Mouse (Mus musculus): ENCODE data around the gene Wdfy1.

Gene Wdfy1

DNA sequence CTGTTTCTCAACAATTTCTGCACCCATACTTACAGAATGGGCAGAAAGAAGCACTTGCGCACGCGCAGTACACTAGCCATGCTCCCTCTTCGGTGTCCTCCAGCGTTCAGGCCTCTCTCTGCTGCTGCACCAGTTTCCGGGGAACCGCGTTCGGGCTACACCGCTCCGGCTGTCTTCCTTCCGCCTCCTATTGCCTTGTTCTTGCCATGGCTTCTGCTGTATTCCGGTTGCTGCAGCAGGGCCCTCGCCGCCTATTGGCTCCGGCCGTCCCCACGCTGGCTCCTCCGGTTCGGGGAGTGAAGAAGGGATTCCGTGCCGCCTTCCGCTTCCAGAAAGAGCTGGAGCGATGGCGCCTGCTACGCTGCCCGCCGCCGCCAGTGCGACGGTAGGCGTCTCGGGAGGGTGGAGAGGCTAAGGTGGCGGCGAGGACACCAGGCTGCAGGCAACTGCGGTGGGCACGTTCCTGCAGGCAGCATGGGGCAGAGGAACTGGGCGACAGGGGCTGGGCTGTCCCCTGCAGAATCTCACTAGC, at the start of gene Wdfy1, which contains the start of gene Mrpl44:
Wdfy1 (minus strand) TSS at position 217 of the 532 bp plus-strand sequence.
Mrpl44 (plus strand) TSS at position 92 of the 532 bp plus-strand sequence.
- DNase-seq (ENCODE audit: low read depth, low spot score) = peak; percentile 96

DNA sequence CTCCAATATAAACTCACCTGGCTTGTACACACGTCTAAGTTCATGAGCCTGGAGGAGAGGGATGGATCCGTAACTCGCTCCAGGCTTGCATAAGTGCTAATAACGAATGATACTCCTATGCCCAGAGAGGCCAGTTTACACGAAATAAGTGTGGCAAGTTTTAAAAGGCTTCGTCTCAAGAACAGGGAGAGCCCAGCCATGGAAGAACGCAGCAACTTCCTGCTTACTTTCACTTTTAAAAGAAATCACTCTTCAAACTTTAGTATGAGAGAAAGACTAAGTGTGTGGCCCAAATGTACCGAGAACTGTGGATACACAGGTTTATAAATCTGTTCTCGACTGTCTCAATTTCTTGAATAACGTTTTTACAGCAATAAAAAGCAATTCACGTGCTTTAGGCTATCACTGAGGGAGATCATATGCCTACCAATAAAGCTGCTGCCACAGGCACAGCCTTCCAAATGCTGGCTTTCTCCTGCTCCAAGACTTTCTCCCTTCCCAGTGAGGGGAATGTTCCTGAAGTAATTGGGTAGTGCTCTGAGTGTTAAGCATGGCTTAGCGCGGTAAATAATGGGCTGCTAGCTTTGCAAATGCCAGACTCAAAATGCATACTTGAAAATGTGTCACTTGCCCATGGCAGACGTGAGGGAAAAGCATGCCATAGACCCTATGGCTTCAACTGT, 48.1 kb upstream of the Wdfy1 start:
- peak; percentile 23 for DNase-seq (ENCODE audit: low read depth, low spot score)

DNA sequence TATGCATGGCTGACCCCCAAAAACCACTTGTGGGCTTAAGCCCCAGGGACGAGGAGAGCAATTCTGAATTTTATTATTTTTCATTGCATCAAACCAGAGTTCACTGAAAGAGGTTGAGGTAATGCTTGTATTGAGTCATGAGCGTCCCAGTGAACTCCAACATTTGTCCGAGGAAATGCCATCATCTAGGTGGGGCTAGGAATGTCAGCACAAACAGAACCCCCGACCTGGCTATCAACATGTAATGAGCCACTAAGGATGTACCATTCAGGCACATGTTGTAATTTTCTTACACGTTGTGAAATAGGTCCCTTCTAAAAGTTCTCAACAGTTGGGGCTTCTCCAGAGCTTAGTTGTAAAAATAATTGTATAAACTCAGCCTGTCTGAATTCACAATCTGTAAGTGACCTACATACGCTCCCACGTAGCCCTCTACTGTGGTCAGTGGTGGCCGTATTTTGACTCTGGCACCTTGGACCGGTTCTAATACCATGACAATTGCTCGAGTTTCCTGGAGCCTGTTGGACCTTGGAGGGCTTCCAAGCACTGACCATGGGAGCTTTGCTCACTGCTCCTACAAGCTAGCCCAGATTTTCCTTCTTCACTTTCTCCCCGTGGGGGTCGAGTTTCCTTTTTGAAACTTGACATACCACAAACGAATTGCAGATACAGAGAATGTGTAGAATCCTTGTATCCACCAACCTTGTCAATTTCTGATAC, 47.0 kb upstream of the Wdfy1 start:
- DNase-seq (ENCODE audit: low read depth, low spot score) = no peak

DNA sequence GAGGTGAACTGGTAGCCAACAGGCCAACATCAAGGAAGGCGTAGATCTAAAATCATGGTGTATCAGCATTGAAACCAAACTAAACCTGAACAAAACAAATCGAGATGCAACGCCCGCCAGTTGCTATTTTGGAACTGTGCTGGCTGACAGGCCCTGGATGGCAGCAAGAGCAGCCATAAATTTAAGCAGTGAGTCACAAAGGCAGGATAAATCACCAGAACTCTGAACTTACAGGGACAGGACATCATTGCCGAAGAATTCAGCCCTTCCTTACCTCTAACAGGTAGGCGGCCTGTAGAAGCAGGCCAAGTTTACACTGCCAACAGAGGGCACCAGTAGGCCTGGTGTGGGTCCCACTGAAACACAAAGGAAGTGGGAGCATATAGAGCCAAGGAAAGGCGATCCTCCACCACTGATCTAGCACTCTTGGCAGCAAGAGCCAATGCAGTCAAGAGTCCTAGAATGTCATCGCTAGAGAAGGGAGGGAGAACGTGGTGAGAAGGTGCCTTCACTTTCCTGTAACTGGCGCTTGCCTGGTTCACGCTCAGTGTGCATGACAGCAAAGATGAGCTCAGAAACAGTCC, 43.4 kb upstream of the Wdfy1 start:
- DNase-seq (ENCODE audit: low read depth, low spot score) = no peak

DNA sequence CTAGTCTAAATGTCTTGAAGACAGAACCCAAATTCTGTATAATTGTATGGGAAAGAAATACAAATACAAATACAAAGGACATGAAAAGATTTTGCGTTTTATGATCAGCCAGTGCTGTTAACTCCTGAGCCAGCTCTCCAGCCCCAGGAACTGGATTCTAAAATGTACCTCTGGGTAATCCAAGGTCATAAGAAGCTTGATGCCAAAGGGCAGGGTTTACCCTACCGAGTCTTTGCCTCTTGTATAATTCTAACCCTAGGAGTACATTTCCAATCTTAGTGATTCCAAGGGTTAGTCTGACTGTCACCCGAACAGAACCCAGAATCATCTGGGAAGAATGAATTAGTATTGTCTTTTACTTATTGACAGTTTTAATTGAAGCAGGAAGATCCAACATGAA, 39.5 kb upstream of the Wdfy1 start:
- DNase-seq (ENCODE audit: low read depth, low spot score) = no peak

DNA sequence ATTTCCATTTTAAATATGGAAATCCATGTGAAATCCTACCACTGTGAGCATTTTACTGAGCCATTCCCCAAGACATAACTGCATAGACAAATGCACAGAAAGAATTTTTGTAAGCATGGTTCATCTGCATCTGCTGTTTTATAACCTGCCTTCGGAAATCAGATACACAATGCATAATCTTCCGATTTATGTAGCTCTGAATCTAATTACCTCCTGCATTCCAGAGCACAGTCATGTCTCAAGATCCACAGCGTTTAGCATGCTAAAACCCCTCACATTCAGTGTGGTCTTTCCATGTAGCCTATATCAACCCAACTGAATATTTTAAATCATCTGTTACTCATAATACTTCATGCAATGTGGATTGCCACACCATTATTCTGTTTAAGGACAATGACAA, 33.5 kb upstream of the Wdfy1 start:
- DNase-seq (ENCODE audit: low read depth, low spot score) = no peak

DNA sequence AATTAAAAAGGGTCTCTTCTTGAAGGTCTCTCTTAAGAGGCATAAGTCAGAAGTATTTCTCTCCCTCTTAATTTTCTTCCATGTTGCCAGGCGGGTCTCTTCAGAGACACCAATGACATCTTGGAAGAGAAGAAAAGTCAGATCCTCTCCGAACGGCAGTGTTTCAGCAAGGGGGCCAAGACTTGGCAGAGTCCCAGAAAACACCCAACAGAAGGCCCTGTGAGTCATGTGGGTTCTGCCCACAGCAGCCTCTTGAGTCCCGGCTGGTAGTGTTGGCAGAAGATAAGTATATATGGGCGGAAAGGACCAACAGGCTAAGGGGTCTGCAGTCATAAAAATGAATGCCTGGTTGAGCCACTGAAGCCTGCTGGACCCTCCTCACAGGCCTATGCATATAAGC, 30.9 kb upstream of the Wdfy1 start:
- DNase-seq (ENCODE audit: low read depth, low spot score) = no peak

DNA sequence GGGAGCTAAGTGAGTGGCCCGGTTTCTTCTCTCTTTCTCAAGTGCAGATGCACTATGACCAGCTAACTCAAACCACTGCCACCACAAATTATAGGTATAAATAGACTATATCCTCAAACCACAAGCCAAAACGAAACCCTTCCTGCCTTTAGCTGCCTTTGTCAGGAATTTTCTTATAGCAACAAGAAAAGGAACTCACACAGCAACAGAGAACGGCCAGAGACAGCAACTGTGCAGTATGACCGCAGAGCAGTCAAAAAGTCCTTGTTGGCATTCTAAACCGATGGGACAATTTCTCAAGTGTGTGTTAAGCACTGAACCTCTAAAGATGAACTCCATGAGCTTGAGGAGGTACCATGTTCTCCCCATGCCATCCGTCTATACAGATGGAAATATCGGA, 27.7 kb upstream of the Wdfy1 start:
- DNase-seq (ENCODE audit: low read depth, low spot score) = no peak

DNA sequence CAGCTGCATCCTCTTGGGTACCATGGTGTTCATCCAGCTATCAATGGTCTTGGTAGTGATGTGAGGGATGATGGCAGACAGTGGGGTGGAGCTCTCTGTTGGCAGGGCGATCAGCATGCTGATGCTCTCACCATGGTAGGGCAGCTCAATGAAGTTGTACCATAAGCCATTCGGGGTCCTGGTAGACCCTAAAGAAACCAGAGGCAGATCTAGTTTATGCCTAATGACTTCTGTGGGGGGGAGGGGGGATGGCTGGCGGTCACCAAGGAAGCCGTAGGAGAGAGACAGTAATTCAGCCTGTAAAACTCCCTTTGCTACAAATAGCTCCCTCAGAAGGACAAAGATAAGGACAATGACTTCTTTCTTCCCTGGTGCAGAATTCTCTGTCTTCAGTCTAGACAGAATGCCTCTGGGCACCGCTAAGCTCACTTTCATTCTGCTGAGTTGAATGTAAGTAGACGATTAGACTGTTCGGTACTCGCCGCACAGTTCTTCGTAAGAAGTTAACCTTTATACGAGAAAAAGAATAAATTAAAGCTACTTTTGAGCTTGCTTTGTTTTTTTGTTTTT, 27.0 kb upstream of the Wdfy1 start:
- no peak for DNase-seq (ENCODE audit: low read depth, low spot score)

DNA sequence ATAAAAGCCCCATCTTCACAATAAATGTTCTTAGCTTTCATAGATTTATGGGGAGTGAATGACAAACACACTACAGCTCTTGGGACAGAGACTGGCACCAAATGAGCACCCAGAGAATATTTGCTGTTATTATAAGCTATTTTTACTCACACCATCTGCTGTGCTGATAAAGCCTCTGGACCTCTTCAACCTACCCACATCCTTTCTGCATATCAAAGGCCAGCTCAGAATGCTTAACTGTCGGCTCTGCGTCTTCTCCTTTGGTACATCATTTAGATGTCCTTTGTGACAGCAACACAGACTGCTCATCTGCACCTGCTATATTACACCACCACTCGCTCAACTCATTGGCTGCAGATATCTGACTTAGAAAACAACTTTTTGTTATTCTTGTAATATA, 21.1 kb upstream of the Wdfy1 start:
- no peak for DNase-seq (ENCODE audit: low read depth, low spot score)

DNA sequence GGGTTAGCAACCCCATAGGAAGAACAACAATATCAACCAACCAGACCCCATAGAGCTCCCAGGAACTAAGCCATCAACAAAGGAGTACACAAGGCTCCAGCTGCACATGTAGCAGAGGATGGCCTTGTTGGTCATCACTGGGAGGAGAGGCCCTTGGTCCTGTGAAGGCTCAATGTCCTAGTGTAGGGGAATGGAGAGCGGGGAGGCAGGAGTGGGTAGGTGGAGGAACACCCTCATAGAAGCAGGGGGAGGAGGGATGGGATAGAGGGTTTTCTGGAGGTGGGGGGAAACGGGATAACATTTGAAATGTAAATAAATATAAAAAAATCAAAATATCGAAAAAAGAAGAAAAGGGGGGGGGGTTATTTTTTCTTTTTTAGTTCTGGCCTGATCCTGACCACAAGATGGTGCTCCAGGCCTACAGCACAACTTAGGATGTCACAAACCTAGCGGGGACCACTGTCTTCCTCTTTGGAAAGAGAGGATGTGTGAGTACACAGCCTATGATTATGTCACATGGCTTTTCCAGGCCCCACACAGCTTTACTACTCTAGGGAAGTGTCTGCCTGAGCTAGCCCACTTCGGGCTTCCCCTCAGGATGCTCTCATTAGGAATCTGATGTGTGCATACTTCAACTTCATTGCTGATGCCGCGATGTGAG, 10.5 kb upstream of the Wdfy1 start:
- DNase-seq (ENCODE audit: low read depth, low spot score) = peak; percentile 14

DNA sequence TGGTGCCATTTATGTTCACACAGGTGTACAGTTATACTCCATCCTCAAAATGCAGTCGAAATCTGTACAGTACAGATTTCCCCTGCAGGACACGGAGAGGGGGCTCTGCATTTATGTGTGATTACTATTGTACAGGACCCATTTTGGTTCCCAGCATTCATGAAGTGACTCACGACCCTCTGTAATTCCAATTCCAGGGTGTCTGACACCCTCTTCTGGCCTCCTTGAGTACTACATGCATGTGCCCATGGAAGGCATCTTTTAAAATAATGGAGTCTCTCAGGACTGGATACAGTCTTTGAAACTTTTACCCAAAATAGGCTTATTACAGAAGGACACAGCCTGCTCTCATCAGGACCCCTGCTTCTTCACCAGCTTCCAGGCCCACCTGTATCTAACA, 6.5 kb upstream of the Wdfy1 start:
- DNase-seq (ENCODE audit: low read depth, low spot score) = no peak

DNA sequence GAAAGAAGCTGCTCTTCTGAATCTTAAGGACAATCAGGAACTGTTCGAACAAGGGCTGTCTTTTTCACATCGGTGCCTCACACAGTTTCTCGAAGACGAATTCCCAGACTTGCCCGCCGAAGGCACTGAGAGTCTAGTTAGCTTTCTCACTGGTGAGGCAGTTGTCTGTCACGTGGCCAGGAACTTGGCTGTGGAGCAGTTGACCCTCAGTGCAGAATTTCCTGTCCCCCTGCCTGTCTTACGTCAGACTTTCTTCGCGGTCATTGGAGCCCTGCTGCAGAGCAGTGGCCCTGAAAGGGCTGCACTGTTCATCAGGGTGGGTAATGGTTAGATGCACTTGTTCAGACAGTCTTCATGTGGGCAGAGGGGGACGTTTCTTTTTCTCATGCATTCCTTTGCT, 2.1 kb upstream of the Wdfy1 start:
- no peak for DNase-seq (ENCODE audit: low read depth, low spot score)

DNA sequence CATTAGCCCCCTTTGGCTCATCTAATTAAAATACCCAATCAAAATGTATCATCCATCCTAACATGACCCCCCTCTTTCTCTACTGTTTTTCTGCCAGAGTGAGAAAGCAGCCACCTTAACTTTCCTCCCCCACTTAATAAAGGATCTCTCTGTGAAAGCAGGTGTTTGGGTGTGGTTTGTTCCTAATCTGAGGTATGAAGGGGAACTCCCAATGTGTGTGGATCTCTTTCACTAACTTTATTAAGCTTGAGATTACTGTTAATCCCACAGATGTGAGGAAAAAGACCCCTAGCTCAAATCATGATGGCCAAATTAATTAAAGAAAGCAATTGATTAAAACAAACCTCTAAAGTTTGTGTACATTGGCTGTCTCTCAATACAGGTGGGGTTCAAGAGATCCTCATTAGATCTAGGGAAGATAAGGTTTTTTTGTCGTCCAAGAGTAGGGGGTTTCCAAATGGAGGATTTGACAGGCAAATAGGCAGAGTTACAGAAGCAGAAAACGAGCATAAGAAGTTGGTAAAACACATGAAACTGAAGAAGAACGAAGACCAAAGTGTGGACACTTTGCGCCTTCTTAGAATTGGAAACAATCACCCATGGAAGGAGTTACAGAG, 1.7 kb downstream of the Wdfy1 start:
- DNase-seq (ENCODE audit: low read depth, low spot score) = no peak

DNA sequence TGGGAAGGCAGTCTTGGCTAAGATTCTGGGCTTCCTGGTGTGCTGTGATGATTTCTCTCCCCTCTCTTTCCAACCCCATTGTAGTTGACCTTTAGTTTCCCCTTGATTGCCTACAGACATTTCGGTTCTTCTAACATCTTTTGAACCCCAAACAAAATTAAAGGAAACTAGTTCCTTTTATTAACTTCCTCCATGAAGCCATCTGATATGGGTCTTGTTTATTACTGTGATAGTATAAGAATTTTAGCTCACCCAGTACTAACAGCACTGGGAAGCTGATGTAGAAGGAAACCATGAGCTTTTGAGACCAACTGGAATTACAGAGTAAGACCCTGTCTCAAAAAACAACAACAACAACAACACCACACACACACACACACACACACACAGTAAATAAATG, 7.7 kb downstream of the Wdfy1 start:
- DNase-seq (ENCODE audit: low read depth, low spot score) = no peak

DNA sequence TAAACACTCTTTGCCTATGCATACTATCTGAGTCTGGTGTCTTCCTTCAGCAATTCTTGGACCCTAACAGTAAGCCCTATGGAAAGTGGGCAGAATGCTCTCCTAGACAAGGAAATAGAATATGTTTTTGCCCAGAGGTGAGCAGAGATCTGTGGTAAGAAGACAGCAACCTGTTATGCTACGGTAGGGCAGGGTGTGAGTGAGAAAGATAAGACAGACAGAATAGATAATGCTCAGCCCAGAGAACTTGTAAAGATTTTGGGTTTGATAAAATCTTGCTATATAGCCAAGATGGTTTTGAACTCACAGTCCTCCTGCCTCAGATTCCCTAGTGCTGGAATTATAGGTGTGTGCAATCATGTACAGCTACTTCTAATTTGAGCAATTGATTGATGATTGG, 11.5 kb downstream of the Wdfy1 start:
- no peak for DNase-seq (ENCODE audit: low read depth, low spot score)

DNA sequence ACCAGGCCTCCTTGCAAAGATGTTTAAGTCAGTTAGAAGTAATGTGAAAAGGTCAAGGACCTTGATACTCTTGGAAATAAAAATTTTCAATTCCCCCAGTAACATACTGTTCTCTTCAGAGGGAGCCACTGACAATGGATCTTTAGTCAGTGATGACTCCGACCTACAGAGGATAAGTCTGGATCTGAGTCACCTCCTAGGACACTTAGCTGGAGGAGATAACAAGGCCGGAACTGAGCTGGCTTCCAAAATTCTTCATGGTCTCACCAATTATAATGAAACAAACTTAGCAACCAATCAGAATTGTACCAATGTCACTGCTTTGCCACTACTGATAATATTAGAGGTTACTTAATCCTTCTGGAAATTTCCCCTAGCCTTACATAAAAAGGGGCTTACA, 11.9 kb downstream of the Wdfy1 start:
- no peak for DNase-seq (ENCODE audit: low read depth, low spot score)

DNA sequence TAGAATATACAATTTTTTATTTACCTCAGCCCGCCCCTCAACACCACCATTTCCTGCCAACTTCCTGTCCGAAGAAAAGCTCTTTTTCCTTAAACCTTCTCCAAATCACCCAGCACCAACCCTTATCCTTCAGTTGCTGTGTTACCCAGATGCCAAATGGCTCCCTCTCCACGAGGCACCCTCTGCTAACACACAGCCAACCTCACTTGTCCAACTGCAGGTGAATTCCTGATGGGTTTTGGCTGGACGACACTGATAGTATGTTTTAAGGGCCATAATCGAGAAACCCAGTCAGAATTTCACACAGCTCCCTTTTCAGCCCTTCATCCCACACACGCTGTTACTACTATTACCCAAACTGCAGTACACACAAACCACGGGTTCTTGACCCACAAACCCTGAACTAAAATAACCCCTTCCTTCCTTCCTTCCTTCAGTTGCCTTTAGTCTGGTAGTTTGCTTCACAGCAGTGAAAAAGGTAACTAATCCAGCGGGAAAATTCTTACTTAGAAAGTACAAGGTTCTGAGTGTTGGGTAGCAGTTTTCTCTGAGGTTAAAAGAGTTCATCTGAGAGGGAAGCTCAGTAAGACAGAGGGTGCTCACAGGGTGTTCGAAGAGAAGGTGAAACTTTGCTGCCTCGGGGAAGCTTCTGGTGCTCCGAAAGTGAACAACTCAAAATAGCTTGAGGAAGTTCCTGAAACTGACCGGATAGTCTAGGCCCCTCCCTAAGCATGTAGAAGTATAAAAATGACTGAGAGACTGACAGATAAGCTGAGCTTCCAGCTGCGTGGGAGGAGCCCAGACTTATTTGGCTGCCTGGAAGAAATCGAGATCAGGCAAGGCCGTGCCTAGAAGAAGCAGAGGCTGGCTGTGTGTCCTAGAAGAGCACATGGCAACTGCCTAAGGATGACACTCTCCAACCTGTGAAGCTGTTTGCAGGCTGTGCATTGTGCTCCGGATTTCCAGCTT, 13.4 kb downstream of the Wdfy1 start:
- no peak for DNase-seq (ENCODE audit: low read depth, low spot score)

DNA sequence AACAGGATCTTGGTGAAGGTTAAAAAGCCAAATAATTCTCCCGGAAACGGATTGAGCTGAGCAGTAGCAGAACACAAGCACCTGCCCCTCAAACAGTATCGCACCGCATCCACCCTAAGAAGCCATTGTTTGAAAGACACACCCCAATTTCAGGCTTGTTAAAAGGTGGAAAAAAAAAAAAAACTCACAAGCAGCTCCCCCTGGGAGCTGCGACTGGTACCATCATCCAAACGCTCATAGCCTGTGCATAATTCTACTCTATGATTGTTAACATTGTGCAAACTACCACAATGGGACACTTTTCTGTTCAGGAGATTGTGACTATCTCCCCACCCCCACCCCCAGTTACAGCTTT, 14.0 kb downstream of the Wdfy1 start:
- DNase-seq (ENCODE audit: low read depth, low spot score) = no peak

Measured in forelimb bud, embryonic 11.5 days (tissue).